Mouse (Mus musculus): ENCODE results near the gene Sorcs2. TPM values are rescaled to one million over a fixed set of nuclear protein-coding genes. Genes with fewer than 3 reads are reported as not detected.

Gene Sorcs2
- total and polyA plus RNA-seq, 3 experiments: 10.0 to 18.4 (median 16.4) TPM

DNA sequence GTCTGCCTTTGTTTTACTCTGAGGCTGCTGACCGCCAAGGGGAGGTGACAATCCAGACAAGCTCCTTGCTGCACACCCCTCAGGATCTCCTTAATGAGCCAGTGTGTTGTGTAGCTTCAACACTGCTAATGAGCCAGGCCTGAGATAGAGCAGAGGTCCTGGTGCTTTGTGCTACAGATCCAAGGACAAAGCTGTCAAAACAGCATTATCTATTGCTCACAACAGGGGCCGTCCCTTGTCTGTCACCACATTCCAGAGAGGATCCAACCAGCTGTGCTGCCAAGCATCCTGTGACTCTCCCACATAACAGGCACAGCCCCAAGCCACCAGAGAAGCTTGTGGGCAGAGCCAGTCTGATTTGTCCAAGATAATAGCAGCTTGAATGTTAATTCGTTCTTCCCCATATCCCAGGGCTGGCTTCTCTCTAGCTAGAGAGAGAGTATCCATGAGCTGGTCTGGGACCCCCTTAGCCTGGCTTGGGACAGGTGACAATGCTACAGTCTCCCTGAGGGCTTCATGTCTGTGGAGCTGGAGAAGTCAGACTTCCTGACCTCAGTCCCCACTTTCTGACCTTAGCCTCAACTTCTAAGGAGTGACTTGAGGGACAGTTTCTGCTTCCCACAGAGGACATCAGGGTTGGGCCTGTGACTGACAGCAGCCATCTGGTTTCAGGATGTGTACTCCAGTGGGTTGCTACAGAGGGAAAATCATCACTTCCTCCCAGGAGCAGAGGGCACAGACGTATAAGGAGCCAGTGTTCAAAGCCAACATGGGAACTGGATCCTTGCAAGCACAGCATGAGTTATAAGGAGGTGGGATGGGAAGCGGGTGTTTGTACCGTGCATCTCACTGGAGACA is 328.2 kb downstream of the Sorcs2 start:
- peak; percentile 82 for DNase-seq

DNA sequence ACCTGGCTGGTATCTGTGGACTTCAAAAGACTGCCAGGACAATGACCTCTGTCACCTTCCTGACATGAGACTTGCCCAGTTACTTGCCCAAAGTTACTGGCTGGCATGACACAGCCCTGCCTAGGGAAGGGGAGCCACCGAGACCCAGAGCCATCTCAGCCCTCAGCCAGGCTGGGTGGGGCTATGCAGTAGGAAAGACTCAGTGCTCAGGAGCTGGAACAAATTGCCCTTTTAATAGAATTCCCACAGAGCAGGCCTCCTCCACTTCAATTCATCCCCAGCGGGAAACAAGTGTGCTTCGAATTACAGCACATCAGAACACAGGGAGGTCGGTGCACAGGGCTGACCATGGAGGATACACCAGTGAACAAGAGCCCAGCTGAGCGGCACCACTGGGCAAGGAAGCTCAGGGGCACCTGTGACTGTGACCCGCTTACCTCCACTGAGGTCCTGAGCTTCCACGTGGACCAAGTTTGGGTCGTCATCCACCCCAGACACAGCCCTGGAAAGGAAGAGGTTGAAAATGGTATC is 330.2 kb downstream of the Sorcs2 start:
- DNase-seq: no peak

DNA sequence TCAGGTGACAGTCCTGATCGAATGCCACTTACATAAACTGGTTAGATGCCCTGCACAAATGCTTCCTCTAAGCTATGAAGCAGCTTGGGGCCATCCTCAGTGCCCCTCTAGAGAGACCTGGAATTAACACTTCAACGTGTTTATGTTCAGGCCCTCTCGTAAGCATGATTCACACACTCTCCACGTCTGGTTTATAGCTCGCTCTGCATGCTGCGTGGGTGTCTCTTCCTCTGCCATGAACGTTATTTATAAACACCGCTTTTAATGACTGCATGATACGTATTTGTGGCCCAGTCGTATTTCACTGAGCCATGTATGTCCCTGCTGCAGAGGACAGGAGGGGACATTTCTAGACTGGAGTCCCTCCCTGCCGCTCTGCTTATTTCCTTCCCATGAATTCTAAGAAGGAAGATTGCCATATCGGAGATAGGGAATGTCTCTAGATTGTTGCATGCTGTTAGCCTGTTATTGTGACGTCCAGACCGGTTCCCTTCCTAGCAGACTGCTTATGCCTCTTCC is 340.1 kb downstream of the Sorcs2 start:
- DNase-seq: no peak

DNA sequence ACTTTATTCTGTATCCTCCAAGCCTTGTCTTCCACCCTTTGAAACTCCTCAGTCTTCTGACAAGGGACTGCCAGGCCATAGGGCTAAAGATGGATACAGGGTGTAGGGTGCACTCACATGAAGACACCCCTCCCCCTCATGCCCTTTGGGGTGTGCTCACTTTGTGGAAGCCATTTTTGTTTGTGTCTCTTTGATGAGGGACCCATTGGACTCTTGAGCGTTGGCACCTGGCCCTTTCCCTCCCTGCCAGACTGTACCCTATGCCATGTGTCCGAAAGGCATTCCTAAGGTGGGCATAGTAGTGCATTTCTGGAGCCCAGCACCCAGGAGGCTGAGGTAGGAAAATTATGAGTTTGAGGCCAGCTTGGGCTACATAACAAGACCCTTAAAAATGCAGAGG is 341.0 kb downstream of the Sorcs2 start:
- DNase-seq: no peak

DNA sequence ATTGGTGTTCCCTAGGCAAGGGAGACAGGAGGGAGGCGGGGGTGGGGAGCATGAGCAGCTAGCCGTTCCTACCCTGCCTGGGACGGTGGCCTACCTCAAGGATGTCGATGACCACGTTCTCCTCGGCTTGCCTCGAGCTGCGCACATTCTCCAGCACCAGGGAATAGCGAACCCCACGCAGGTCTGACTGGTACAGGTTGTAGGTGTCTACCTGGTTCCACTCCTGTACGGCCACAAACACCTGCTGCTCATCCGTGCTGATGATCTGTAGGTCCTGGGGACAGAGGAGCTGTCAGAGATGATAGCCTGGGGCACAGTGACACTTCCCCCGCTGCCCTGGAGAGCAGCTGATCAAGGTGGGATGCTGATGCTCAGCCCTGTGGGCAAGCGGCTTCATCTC is 342.1 kb downstream of the Sorcs2 start:
- no peak for DNase-seq

DNA sequence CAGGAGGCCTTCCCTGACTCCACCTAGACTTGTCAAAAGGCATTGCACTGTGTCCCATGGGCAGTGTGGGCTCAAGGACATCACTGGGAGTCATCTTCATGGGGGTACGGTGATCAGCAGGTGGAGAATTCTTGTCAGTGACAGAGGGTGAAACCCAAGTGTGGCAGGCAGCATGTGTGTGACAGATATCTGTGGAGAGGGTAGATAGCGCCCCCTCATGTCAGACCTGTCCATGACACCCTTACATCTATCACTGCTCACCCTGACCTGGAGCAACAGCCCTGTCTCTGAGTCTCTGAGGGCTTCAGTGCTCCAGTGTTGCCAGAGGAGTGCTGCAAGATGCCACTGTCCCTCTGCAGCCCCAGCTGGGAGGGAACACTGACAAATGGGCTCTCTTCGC is 343.4 kb downstream of the Sorcs2 start:
- no peak for DNase-seq

DNA sequence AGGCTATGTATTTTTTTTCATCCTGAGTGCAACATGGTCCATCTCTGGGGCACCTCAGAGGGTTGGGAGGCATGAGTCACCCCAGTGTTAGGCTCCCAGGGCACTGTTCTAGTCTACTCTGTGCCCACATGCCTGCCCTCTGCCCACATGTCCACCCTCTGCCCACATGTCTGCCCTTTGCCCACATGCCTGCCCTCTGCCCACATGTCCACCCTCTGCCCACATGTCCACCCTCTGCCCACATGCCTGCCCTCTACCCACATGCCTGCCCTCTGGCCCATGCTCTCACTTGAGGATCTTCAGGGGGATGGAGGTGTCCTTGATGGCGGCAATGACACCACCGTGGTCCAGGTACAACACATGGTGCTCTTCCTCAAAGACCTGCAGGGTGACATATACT is 354.8 kb downstream of the Sorcs2 start:
- no peak for DNase-seq

DNA sequence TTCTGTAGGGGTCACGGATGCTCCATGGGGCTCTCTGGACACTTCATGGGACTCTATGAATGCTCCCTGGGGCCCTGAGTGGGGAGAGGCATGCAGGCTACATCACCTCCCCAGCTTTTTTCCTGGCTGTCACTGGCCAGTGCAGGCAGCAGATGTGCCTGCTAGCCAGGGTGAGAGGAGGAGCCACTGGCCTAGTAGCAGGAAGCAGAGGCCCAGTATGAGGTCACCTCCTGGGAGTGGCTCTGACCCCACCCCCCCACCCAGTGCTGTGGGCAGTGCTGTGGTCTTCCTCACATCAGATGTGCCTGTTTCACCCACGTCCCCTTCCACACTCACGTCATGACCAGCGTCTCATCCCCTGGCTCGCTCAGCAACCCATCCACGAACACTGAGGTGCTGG is 356.2 kb downstream of the Sorcs2 start:
- no peak for DNase-seq

DNA sequence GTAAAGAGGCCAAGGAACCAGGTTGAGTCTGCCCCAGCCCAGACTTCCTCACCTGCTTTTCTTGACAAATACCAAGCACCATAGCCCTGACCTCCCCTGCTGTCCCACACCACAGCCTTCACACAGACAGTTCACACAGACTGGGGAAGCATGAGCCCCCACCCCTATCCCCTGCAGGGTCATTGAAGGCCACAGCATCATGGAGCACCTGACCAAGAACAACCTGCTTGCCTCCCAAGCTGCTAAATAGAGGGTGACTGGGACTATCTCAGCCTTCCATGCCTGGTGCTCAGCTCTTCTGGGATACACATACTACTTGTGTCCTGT is 356.7 kb downstream of the Sorcs2 start:
- DNase-seq: no peak

DNA sequence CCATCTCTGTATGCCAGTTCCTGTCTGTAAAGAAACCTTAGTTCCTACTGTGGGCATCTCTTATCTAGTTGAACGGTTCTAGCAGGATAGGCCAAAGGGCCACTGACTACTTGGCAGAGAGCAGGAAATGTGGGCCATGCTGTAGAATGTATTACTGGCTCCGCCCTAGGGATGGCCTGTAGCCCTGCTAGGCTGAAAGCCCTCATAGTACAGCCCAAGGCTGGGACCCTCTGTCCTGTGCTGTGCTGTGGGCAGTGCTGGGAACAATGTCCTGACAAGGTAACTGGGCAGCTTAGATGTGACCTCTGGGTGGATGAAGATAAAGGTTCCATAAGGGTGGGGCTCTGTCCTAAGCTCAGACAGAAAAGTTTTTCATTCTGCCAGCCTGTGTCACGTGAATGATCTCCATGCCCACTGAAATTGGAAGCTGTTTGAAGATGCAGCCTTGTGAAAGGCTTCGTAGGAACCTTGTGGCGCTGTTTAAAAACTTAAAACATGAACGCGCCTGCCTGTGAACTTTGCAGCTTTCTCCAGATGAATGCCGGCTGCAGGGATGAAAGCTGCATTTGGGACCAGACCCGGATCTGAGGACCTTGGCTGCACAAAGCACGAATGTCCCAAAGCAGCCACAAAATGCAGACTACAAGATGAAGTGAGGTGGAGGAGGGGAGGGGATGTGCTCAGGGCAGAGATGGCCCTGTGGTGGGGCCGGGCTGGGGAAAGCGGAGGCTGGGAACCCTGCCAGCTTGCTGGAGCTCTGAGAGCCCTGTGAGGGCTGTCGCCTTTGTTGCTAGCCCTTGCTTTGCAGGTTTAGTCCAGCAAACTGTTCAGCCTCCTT is 357.3 kb downstream of the Sorcs2 start:
- peak; percentile 49 for DNase-seq

DNA sequence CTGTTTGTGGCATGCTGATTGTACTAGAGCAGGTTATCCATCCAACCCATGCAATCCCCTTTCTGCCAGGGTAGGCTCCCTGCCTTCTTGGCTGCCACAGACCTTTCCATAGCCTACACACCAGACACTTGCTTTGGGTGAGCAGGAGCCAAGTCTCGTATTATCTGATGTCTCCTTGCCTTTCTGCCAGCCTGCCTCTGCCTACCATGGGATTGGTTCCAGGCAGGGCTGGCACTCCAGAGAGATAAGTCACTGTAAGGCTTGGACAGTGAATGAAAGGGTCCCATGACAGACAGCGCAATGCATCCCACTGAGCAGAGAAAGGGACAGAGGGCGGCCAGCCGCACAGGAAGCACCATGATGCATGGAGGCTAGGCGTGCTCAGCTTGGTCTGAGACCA is 358.3 kb downstream of the Sorcs2 start:
- no peak for DNase-seq

DNA sequence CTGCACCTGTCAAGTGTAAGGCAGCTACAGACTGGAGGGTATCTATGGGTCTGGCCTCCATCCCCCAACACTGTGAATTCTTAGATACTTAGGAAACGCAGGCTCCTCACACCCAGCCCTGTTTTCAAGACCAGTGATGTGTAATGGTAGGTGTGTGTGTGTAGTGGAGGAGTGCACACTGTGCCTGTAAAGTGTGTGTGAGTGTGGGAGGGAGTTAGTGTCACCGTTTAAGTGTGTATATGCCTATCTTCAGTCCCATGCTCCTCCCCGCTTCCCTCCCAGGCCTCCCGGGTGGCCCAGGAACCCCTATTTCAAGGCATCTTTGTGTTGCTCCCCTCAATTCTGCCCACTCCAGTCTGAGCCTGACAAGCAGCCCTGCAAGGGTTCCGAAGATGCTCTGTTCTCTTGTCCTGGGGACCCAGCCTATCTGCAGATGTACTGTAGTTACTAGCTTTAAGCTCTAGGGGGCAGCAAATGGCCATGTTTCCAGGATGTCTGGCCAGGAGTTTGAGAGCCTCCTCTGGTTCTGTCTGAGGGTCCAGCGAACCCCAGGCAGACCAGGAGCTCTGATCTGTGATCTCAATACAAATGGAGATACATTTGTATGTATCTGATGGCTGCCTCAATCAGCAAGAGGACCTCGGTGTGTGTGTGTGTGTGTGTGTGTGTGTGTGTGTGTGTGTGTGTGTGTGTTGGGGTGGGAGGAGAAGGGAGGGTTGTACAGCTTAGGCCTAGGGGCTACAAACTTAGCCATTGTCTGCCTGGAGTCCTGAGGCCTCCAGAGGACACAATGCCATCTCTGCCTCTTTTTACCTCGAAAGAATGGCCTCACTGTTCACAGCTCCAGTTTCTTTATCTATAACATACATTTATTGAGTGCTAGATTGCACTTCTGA is 364.2 kb downstream of the Sorcs2 start:
- peak; percentile 47 for DNase-seq

DNA sequence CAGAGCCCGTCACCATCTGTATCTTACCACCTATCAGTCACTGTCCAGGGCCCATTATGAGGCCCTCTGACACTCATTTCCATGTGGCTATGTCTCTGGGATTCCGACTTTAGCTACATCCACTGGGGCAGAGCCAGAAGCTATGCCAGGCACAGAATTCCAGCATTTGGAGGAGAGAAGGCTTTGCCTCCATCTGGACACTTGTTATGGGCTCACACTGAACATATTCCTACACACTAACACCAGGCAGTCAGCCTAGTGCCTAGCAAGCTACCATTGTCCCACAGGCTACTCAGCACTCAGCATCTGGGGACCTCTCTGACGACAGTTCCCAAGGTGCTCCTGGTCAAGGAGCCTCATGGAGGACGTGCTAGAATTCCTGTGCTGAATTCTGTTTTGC is 372.9 kb downstream of the Sorcs2 start:
- DNase-seq: no peak

DNA sequence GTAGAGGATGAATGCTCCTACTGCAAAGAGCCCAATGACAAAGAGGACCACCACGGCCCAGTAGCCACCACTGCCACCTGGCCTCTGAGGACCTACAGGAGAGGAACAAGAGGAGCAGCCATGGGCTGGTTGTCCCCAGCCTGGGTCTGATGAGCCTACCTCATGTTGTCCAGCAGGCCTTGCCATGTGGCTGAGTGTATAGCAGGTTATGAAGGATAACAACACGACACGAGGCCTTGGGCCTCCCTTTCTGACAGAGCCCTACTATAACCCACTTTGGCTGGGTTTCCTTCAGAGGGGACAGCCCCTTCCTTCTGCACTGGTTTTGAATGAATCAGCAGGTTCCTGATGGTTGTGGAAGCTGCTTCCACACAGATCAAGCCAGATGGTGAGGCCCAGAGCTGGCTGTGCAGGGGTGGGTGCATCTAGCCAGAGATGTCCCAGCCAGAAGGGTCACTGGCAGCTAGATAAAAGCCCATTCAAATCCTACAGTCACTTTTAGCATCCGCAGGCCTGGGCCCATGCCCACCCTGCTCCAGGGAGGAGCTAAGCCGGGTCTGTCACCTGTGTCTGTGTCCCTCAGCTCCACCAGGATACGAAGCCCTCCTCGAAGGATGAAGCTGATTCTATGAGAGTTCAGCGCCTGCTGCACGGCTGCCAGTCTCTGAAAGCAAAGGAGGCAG is 373.8 kb downstream of the Sorcs2 start:
- DNase-seq: no peak

DNA sequence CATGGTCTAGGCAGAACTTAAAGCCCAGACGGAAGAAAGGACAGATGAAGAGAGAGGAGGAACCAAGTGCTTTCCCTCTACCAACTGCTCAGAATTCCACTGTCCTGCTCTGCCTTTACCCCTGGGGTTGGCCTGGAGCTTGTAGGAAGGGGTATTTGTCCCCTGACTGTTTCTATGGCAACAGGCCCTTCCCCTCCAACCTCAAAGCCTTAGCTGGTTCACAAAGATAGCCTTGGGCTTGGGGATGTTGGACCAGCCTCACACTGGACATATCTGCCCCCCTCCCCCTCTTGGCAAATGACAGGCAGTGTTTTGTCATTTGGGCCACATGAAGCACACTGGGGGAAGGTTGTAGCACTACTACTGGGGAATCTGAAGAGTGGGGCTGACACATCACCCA is 375.6 kb downstream of the Sorcs2 start:
- no peak for DNase-seq

DNA sequence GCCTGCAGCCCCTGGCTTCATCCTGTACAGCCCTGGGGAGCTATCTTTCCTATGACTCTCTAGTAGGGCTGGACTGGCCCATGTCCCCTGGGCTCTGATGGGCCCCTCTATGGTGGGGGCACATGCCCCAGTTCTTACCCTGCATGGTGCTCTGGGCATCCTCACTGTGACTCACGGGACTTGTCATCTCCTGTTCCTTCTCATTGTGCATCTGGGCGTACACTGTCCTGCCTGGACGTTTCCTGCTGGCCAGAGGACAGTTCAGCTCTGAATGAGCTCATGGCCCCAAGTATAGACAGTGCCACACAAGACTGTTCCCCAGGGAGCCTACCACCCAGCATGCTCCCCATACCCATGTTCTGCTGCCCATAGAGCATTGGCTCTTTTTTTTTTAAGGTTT is 376.8 kb downstream of the Sorcs2 start:
- DNase-seq: no peak

DNA sequence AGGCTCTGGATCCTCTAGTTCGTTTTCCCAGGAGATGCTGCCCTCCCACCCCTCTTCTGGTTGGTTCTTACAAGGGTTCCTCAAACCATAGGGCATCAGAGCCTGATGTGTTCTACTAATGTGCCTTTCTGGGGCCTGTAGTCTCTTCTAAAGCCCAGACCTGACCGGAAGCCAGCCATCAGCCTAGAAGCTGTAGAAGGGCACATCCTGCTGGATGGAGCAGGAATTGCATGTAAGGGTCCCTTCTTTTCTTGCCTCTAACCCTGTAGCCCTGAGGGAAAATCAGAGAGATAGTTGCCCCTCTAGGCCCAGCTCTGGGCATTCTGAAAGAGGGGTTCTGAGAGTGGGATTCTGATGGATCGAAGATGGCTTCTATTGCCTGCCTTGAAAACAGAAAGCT is 379.6 kb downstream of the Sorcs2 start:
- no peak for DNase-seq

DNA sequence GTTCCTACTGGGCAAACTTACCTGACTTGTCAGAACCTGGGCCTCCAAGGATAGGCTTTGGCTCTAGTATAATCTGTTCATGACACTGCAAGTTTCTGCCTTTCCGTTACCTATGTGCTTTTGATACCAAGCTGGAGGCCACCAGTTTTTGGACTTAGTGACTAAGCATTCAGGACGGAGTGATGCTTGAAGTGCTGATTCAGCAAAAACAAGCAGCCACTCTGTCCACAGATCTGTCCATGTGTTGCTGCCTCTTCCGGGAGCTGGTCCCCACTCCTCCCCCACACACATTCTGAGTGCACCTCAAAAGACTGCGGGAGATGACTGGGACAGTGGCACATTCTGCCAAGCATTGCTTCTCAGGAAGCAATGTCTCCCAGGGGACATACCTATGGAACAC is 388.5 kb downstream of the Sorcs2 start:
- no peak for DNase-seq

DNA sequence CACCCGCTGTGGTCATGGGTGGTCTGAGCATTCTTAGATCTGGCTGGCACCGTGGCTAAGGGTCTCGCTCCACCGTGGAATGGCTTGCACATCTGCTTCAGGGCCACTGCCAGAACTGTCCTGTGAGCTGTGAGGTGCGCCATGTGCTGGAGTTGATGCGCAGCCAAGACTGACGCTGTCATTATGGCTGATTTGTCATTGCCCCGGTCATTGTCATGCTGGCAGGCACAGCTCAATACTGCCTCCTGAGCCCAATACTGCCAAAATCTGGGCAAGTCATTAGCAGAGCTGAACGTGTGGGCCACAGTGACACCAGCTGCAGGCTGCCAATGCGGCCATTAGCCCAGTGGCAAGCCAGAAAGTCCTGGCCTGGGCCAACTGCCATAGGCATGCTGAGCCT is 390.3 kb downstream of the Sorcs2 start:
- DNase-seq: peak; percentile 14

DNA sequence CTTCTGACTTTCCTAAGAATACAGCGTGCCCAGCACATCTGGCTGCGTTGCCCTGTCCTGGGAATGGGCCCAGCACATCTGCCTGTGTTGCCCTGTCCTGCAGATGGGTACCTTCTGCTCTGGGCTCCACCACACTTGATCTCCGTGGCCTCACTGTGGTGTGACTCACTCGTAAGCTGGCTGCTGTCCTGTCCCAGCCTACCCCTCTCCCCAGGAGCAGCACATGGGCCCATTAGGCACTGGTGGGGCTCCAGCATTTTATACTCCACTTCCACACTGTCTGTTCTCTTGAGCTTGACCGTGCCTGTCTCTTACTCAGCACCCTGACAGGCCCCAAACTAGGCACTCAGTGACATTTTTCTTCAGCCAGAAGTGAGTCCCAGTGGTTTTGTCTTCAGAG is 391.4 kb downstream of the Sorcs2 start:
- peak; percentile 32 for DNase-seq

DNA sequence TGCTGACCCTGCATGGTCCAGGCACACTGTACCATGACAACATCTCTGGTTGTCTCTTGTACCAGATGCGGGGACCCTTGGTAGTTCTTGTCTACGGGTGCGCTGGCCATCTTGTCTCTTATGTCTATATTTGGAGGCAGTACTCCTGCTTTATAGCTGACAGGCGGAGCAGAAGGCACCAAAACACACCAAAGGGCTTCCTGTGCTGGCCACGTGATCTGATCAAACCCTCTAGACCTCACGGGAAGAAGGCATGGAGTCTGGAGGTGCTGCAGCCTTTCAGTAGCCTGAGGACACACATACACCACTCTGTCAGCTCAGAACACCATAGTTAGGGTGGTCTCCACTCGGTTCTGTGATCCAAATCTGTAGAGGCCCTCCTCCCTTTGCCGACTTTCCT is 391.8 kb downstream of the Sorcs2 start:
- DNase-seq: no peak

All from adrenal gland, adult 2 months (tissue).